In genomic region chr17:46611316-46611715, GRCm38 (mm10) we compare ENCODE assay signal across 21 mouse cellular contexts. TPM values are rescaled to one million over a fixed set of nuclear protein-coding genes. Genes with fewer than 3 reads are reported as not detected.
DNase-seq lines count a peak whose midpoint lies in the region; ATAC-seq and TF ChIP-seq lines count a peak whose summit lies in the region.
"Had no signal": no experiment of that assay in that cellular context is flagged by ENCODE, and none has a peak within 500 bp of the region (broad histone marks: within the 10 kb centered on the region; RNA-seq: fewer than 3 reads in every experiment).

No protein-coding gene starts in this region.

- H3K27me3 ChIP-seq in lung, embryonic 14.5 days (ENCODE audit: insufficient read depth, low read length): no peaks in the 10 kb centered on the region
- H3K27me3 ChIP-seq in E14TG2a.4 (ENCODE audit: insufficient read depth, low read length): no peaks in the 10 kb centered on the region
- no peaks in the 10 kb centered on the region for H3K27me3 ChIP-seq in stomach, embryonic 14.5 days (ENCODE audit: control insufficient read depth, insufficient read depth, low read length)
- no peaks in the 10 kb centered on the region for H3K27me3 ChIP-seq in thymus, adult 2 months (ENCODE audit: control insufficient read depth, insufficient read depth, low read length)
- H3K27me3 ChIP-seq: CH12.LX; embryonic facial prominence, embryonic 13.5 days; forebrain, embryonic 13.5 days; heart, embryonic 12.5 days had no signal

- 91% methylated on average over 6 of the region's 6 CpGs for WGBS in lung, embryonic 14.5 days
- WGBS in stomach, embryonic 14.5 days: 93% methylated on average over 6 of the region's 6 CpGs
- WGBS in thymus, adult 2 months: 97% methylated on average over 6 of the region's 6 CpGs

- no peaks in the 10 kb centered on the region for H3K9me3 ChIP-seq in lung, embryonic 14.5 days (ENCODE audit: low read depth, low read length)
- H3K9me3 ChIP-seq in E14TG2a.4 (ENCODE audit: low read length): no peaks in the 10 kb centered on the region
- no peaks in the 10 kb centered on the region for H3K9me3 ChIP-seq in stomach, embryonic 14.5 days (ENCODE audit: control insufficient read depth, low read depth, low read length)
- H3K9me3 ChIP-seq: embryonic facial prominence, embryonic 13.5 days; forebrain, embryonic 13.5 days; G1E; heart, embryonic 12.5 days; hindbrain, embryonic 10.5 days had no signal

- DNase-seq in lung, embryonic 14.5 days: no peak
- DNase-seq in lung, adult 18-20 months: no peak
- peak; percentile 74 for DNase-seq in R1 (ENCODE audit: low read depth, low spot score)
- no peak for DNase-seq in thymus, adult 2 months
- no peak for DNase-seq in layer of hippocampus, adult 18-20 months (ENCODE audit: low spot score in 2 of 2)
- DNase-seq: adrenal gland, postnatal 14 days; cerebellum, adult 11-12 months; cerebellum, adult 9-11 months; cerebellum, postnatal 36 days; forebrain, postnatal 0 days; gastrocnemius, postnatal 25 days had no signal

- TF ChIP-seq CTCF in lung, embryonic 14.5 days (IDR thresholded peaks at IDR 0.05; ENCODE audit: low read depth): no peak
- TF ChIP-seq CTCF in E14TG2a.4 (conservative IDR thresholded peaks at IDR 0.05; ENCODE audit: low read length): no peak
- no peak for TF ChIP-seq CTCF in thymus, adult 2 months (IDR thresholded peaks at IDR 0.05; ENCODE audit: borderline replicate concordance, control insufficient read depth, extremely low read depth, insufficient read depth, low read length, poor library complexity)

- peak overlapping the region; percentile 91; the same call in 1 of the 2 replicates for H3K27ac ChIP-seq in lung, embryonic 14.5 days (ENCODE audit: low read depth)
- H3K27ac ChIP-seq in stomach, embryonic 14.5 days (ENCODE audit: low read length): peak overlapping the region; percentile 77
- H3K27ac ChIP-seq in thymus, adult 2 months (ENCODE audit: control insufficient read depth, insufficient read depth, low read length): no peak overlapping the region
- H3K27ac ChIP-seq: forebrain, embryonic 13.5 days; hindbrain, embryonic 14.5 days had no signal

- H3K4me1 ChIP-seq in lung, embryonic 14.5 days (ENCODE audit: insufficient read depth): peaks cover 25% of the 10 kb centered on the region
- peaks cover 86% of the 10 kb centered on the region for H3K4me1 ChIP-seq in E14TG2a.4 (replicated peaks; ENCODE audit: low read depth, low read length)
- peaks cover 40% of the 10 kb centered on the region for H3K4me1 ChIP-seq in stomach, embryonic 14.5 days (ENCODE audit: control insufficient read depth, insufficient read depth, low read length)
- peaks cover 3% of the 10 kb centered on the region; the same call in 1 of the 2 replicates for H3K4me1 ChIP-seq in thymus, adult 2 months (replicated peaks; ENCODE audit: control insufficient read depth, insufficient read depth, low read length)

- no peak overlapping the region for H3K4me3 ChIP-seq in lung, embryonic 14.5 days (ENCODE audit: low read depth, low read length)
- peak overlapping the region; percentile 71; the same call in 1 of the 2 replicates for H3K4me3 ChIP-seq in E14TG2a.4 (replicated peaks; ENCODE audit: low read length)
- no peak overlapping the region for H3K4me3 ChIP-seq in stomach, embryonic 14.5 days (ENCODE audit: low read depth, low read length)
- no peak overlapping the region for H3K4me3 ChIP-seq in thymus, adult 2 months (ENCODE audit: control insufficient read depth, insufficient read depth, low read length)
- H3K4me3 ChIP-seq: embryonic facial prominence, embryonic 13.5 days; forebrain, embryonic 13.5 days; heart, embryonic 12.5 days; hindbrain, embryonic 10.5 days had no signal

- no peak for TF ChIP-seq POLR2A in thymus, adult 2 months (IDR thresholded peaks at IDR 0.05; ENCODE audit: control insufficient read depth, extremely low read depth, insufficient read depth, low read length, poor library complexity)

- ATAC-seq in lung, embryonic 14.5 days (ENCODE audit: insufficient read depth): no peak
- ATAC-seq in stomach, embryonic 14.5 days (ENCODE audit: insufficient number of reproducible peaks, insufficient read depth, low FRiP score, low read depth): no peak
- ATAC-seq: activated CD4-positive, CD25-positive, alpha-beta regulatory T cell, adult 4 months; forebrain, embryonic 13.5 days; forebrain, postnatal 0 days had no signal

- 0 out of 2 replicates have a peak, but pooled peaks cover 7% of the 10 kb centered on the region for H3K36me3 ChIP-seq in lung, embryonic 14.5 days (ENCODE audit: insufficient read depth)
- no peaks in the 10 kb centered on the region for H3K36me3 ChIP-seq in E14TG2a.4 (ENCODE audit: insufficient read depth, low read length)
- no peaks in the 10 kb centered on the region; the same call in 1 of the 2 replicates for H3K36me3 ChIP-seq in stomach, embryonic 14.5 days (ENCODE audit: control insufficient read depth, insufficient read depth, low read length)
- H3K36me3 ChIP-seq in thymus, adult 2 months (ENCODE audit: control insufficient read depth, insufficient read depth, low read length): no peaks in the 10 kb centered on the region
- H3K36me3 ChIP-seq: G1E had no signal

- no peak overlapping the region for H3K9ac ChIP-seq in lung, embryonic 14.5 days
- no peak overlapping the region for H3K9ac ChIP-seq in stomach, embryonic 14.5 days (replicated peaks; ENCODE audit: low read depth, low read length)
- H3K9ac ChIP-seq: embryonic facial prominence, embryonic 13.5 days; forebrain, embryonic 13.5 days; forebrain, postnatal 0 days; heart, embryonic 12.5 days; hindbrain, embryonic 14.5 days had no signal

- no peak overlapping the region for H3K4me2 ChIP-seq in lung, embryonic 14.5 days
- no peak overlapping the region for H3K4me2 ChIP-seq in stomach, embryonic 14.5 days (replicated peaks; ENCODE audit: low read depth, low read length)
- H3K4me2 ChIP-seq: embryonic facial prominence, embryonic 13.5 days; forebrain, embryonic 13.5 days; heart, embryonic 12.5 days; hindbrain, embryonic 14.5 days had no signal

RNA-seq across cellular contexts. Expression of gene Ptk7, which starts 18.0 kb away (rescaled TPM):
- polyA plus RNA-seq in lung, embryonic 14.5 days (2014; fragmentation: Nextera tagmentation; extraction: Ambion mirVana): 79.5 and 99.3 TPM in 2 replicates
- polyA plus RNA-seq in stomach, embryonic 14.5 days (2014; fragmentation: Nextera tagmentation; extraction: Ambion mirVana): 37.6 and 45.2 TPM in 2 replicates
- polyA plus RNA-seq in thymus, adult 2 months (2012; rRNA removed): 11.9 and 15.8 TPM in 2 replicates
- total RNA-seq in layer of hippocampus, adult 18-20 months (2021): 1 to 10 TPM; 8.0 to 9.0 TPM

RNA-seq across cellular contexts. Expression of gene Klc4, which starts 34.5 kb away (rescaled TPM):
- 20.2 and 21.4 TPM in 2 replicates for polyA plus RNA-seq in lung, embryonic 14.5 days (2014; fragmentation: Nextera tagmentation; extraction: Ambion mirVana)
- polyA plus RNA-seq in stomach, embryonic 14.5 days (2014; fragmentation: Nextera tagmentation; extraction: Ambion mirVana): 31.0 and 32.3 TPM in 2 replicates
- polyA plus RNA-seq in thymus, adult 2 months (2012; rRNA removed): 22.6 and 24.0 TPM in 2 replicates
- 10 to 100 TPM; 22.4 to 22.6 TPM for total RNA-seq in layer of hippocampus, adult 18-20 months (2021)

RNA-seq across cellular contexts. Expression of gene Mrpl2, which starts 34.7 kb away (rescaled TPM):
- 113 and 114 TPM in 2 replicates for polyA plus RNA-seq in lung, embryonic 14.5 days (2014; fragmentation: Nextera tagmentation; extraction: Ambion mirVana)
- 99.2 and 104 TPM in 2 replicates for polyA plus RNA-seq in stomach, embryonic 14.5 days (2014; fragmentation: Nextera tagmentation; extraction: Ambion mirVana)
- 68.3 and 91.0 TPM in 2 replicates for polyA plus RNA-seq in thymus, adult 2 months (2012; rRNA removed)
- 10 to 100 TPM; 53.1 to 60.7 TPM for total RNA-seq in layer of hippocampus, adult 18-20 months (2021)

RNA-seq across cellular contexts. Expression of gene Cul7, which starts 38.8 kb away (rescaled TPM):
- 36.6 TPM in 2 replicates for polyA plus RNA-seq in lung, embryonic 14.5 days (2014; fragmentation: Nextera tagmentation; extraction: Ambion mirVana)
- polyA plus RNA-seq in stomach, embryonic 14.5 days (2014; fragmentation: Nextera tagmentation; extraction: Ambion mirVana): 45.9 and 47.2 TPM in 2 replicates
- polyA plus RNA-seq in thymus, adult 2 months (2012; rRNA removed): 47.9 and 50.1 TPM in 2 replicates
- 10 to 100 TPM; 18.9 to 20.2 TPM for total RNA-seq in layer of hippocampus, adult 18-20 months (2021)

RNA-seq across cellular contexts. Expression of gene Srf, which starts 55.3 kb away (rescaled TPM):
- polyA plus RNA-seq in lung, embryonic 14.5 days (2014; fragmentation: Nextera tagmentation; extraction: Ambion mirVana): 11.4 and 15.1 TPM in 2 replicates
- 12.2 and 15.7 TPM in 2 replicates for polyA plus RNA-seq in stomach, embryonic 14.5 days (2014; fragmentation: Nextera tagmentation; extraction: Ambion mirVana)
- polyA plus RNA-seq in thymus, adult 2 months (2012; rRNA removed): 297 and 310 TPM in 2 replicates
- total RNA-seq in layer of hippocampus, adult 18-20 months (2021): 10 to 100 TPM; 80.8 to 89.0 TPM
